Mouse (Mus musculus) gastrocnemius, adult 18-20 months (tissue): Measurements from ENCODE around the gene Nudt3. TPM values are rescaled to one million over a fixed set of nuclear protein-coding genes. Genes with fewer than 3 reads are reported as not detected.
"Not testable (repeated sequence)": the region's sequence is repeated elsewhere in the genome, so short reads cannot be mapped to it uniquely, and the experiment has no call there.

Experiments used
- DNase-seq: peaks from one replicate; pipeline ENCODE4 v3.0.0; 2021; ENCODE audit warnings: low spot score
- long read RNA-seq, 2 experiments: library from polyadenylated mRNA; stranded (forward); transcript quantifications; one replicate each; pipeline ENCODE4 v2.0.0; 2021
- total RNA-seq, 2 experiments: library from RNA; stranded (reverse); gene quantifications; 2 replicates each; pipeline ENCODE4 v1.2.3; 2021

Nudt3 gene
- total RNA-seq, result 100 to 1,000 TPM; 249 to 272 TPM
- long read RNA-seq, experiment 1, transcript Nudt3-201 (5 exons, 2,223 nt), result major isoform, 36 of 101 reads
- long read RNA-seq, experiment 1, partial matches to known transcripts, result 0 of 101 reads
- long read RNA-seq, experiment 1, other reads (novel, unspliced or antisense), result 63 of 101 reads
- long read RNA-seq, experiment 2, transcript Nudt3-201 (5 exons, 2,223 nt), result major isoform, 18 of 65 reads
- long read RNA-seq, experiment 2, partial matches to known transcripts, result 0 of 65 reads
- long read RNA-seq, experiment 2, other reads (novel, unspliced or antisense), result 47 of 65 reads

DNA sequence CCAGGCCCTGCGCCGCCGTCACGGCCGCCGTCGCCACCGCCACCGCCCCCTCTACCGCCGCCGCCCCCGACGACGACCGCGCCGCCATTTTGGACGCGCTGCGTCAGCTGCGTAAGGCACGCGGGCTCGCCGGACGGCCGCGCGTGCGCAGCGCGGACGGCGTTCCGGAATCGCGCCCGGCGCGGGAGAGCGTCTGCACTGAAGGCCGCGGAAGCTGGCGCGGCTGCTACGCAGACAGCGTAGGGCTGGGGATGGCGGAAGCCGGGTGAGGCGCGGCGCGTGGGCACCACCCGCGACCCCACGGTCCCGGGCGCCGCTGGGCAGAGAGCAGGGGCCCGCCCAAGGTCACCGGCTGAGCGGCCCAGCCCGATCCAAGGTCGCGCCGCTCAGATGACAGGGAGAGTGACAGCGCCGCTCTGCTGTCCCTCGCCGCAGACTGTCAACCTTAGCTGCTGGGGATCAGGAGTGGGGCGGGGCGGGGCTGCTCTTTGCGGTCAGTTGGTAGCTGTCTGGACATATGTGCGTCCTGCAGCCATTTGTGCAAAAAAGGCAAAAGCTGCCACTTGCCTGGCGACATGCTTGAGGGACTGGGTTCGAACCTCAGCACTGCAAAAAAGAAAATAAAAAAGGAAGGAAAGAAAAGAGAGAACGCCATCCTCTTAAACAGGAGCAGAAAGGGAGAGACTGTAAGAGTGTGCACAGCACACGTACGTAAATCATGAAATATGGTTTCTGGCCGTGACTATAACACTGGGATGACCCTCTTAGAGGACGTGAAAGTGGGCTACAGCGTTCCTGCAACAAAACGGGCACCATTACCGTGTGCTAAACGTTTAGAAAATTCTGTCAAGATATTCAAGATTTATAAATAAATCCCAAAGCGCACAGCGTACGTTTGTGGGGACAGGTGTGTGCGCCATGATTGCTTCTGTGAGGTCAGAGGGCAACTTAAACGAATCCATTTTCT is at the start of gene Nudt3:
Nudt3 (minus strand) TSS at position 136 of the 967 bp plus-strand sequence.
- peak; percentile 87 for DNase-seq

DNA sequence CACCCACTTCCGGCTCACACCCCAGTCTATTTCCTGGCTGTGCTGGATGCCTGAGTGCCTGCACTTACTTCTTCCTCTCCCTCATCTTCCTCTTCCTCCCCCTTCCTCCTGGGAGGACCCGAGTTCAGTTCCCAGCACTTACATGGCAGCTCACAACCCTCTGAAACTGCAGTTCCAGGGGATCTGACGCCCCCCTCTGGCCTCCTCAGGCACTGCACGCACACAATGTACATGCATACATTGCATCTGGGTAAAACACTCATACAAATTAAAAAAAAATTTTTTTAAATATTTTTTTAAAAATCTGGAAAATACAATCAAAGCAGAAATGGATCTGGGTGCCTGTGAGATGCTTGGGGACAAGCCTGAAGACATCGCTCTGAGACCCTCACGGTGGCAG is 48.4 kb upstream of the Nudt3 start:
- no peak for DNase-seq

DNA sequence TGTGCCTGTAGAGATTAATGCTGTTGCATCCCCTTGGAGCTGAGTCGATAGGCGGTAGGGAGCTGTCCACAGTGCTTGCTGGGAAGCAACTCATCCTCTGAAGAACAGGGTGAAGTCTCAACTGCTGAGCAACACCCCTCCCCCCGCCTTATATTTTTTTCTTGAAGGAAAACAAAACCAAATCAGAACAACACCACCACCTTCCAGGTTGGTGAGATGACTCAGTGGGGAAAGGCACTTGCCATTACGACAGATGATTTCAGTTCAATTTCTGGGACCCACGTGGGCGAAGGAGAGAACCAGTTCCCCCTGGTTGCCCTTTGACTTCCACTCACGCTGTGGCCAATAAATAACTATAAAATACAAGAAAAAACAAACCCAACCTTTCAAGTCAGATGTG is 35.5 kb upstream of the Nudt3 start:
- DNase-seq, result no peak

DNA sequence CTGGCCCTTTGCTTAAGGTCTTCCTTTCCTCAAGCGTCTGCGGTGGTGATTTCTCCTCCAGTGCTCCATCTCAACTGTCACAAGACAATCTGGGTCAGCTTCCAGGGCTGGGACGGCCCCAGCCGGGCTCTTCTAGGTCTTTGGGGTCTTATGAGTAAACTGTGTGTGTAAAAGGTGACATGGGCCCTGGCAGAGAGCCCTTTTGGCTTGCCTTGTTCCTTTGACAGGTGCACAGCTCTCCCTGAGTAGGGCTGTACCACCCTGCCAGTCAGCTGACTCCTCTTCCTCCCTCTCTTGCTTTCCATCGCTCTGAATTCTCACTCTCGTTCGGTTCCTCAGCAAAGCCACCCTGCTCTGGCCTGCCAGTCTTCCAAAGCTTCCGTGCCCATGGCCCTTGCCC is 33.8 kb upstream of the Nudt3 start:
- DNase-seq, result no peak

GRCm38 (mm10) chr17:27656414-27656813 is 33.1 kb upstream of the Nudt3 start:
- no peak for DNase-seq

- no peak for DNase-seq
These were observed 32.7 kb upstream of the Nudt3 start for GRCm38 (mm10) chr17:27656011-27656399.

- DNase-seq, result no peak
These were observed 32.1 kb upstream of the Nudt3 start, which contains the start of gene Pacsin1 for GRCm38 (mm10) chr17:27655089-27656010. Pacsin1 (plus strand) TSS chr17:27655509.

GRCm38 (mm10) chr17:27653253-27653959 is 30.1 kb upstream of the Nudt3 start:
- DNase-seq, result no peak

GRCm38 (mm10) chr17:27652046-27652790 is 28.9 kb upstream of the Nudt3 start:
- DNase-seq, result no peak

GRCm38 (mm10) chr17:27650586-27650985 is 27.3 kb upstream of the Nudt3 start:
- DNase-seq, result no peak

- DNase-seq, result peak; percentile 57
These were observed 26.9 kb upstream of the Nudt3 start for GRCm38 (mm10) chr17:27650160-27650559.

GRCm38 (mm10) chr17:27645807-27646206 is 22.5 kb upstream of the Nudt3 start:
- DNase-seq, result no peak

- DNase-seq, result no peak
These were observed 21.3 kb upstream of the Nudt3 start for GRCm38 (mm10) chr17:27644572-27644971.

DNA sequence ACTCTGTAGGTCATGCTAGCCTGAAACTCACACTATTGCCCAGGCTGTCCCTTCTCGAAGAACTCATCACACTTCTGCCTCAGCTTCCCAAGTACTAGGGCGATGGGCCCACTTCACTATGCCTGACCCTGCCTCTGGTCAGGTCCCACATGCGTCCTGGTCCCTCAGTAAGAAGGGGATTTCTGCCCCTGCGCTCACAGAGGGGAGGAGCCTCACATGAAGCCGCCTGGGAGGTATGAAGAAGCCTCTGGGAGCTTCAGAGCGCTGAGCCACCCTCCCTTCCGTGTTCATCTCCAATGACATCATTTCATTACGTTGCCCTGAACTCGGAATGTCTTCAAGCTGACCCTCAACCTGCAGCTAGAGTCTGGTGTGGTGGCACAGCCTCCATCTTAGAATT is 20.5 kb upstream of the Nudt3 start:
- DNase-seq, result no peak

DNA sequence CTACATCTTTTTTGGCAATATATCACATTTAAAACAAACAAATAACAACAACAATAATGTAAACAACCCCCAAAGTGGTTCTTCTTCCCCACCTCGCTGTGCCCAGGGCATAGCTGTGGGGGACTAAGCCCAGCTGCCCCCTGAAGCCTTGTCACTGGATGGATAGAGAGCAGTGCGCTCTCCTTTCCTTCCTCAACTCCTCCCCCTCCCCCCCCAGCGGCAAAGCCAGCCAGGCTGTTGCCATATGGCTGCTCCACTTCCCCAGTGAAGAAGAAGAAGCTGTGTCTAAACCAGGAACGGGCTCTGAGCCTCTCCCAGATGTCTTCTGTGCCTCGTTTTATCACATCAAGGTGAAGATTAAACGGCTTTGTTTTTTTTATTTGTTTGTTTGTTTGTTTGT is 19.8 kb upstream of the Nudt3 start:
- no peak for DNase-seq

DNA sequence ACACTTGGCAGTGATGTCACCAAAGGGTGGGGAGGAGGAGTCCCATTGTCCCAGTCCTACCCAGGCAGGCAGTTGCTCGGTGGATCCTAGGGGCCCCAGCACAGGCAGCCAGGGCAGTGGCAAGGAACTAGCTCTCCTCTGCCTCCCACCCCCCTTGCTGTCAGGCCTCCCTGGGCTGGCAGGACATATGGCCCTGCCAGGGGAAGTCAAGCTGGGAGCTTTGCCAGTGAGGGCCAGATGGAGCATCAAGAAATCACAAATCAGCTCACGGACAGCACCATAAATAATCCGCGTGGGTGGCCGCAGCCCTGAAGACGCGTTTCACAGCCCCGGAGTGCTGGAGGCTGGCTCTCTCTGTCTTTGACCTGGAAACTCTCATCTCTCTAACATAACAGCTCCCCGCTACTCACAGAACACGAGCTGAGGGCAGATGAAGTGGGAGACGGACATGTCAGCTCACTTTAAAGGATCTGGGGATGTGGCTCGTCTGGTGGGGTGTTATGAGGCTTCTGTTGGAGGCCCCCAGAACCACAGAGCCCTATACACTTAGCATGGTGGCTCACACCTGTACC is 19.3 kb upstream of the Nudt3 start:
- DNase-seq, result no peak

DNA sequence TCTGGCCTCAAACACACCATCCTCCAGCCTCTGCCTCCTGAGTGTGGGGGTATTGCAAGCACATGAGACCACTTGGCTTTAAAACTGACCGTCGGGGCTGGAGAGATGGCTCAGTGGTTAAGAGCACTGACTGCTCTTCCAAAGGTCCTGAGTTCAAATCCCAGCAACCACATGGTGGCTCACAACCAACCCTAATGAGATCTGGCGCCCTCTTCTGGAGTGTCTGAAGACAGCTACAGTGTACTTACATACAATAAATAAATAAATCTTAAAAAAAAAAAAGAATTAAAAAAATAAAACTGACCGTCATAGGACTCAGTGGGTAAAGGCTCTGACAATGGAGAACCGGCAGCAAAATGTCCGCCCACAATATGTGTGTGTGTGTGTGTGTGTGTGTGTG is 16.6 kb upstream of the Nudt3 start:
- not testable (repeated sequence) for DNase-seq

DNA sequence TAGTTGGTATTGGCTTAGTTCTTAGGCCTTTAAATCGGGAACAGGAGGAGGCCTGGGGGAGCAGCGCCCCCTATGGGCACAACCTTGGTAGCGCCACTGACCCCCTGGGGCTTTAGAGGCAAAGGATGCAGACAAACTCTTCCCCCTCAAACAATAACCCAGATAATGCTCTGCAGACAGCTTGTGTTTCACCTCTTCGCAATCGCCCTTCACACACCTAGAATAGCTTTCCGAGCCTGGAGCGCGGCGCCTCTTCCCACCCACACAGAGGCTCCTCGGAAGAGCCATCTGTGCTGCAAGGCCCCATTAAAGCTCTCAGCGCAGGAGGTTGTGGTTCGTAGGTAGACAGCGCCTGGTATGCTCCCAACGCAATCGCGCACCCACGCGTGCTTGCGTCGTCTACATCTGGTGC is 15.6 kb upstream of the Nudt3 start:
- no peak for DNase-seq

- DNase-seq, result no peak
These were observed 14.0 kb upstream of the Nudt3 start for GRCm38 (mm10) chr17:27637333-27637732.
